17 mouse cellular contexts compared by ENCODE assay signal in the genomic region with DNA sequence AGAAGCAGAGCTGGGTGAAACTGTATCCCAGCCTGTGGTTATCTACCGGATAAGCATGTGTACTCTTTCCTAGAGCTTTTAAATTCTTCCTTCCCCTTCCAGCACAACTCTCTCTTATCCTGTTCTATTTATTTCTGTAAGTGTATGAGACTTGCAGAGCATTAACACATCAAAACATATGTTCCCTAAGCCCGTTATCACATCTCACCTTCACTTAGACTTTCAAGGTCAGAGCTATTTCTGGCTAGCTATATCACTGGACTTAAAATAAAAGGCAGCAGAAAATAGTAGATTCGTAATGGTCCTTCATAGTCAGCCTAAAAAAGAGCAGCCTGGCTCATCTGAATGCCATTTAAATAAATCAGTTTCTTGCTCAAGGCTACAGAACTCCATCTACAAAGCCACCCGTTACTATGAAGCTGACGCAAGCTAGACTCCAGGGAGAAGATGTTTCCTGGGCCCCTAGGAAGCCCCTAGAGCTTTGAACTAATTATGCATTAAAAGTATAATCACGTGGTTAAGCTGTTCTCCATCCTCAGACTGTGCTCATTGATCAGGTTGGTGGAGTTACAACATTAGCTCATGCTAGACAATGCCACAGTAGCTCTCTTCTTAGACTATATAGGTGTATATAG. TPM values are rescaled to one million over a fixed set of nuclear protein-coding genes. Genes with fewer than 3 reads are reported as not detected.
DNase-seq lines count a peak whose midpoint lies in the region; ATAC-seq and TF ChIP-seq lines count a peak whose summit lies in the region.
"Had no signal": no experiment of that assay in that cellular context is flagged by ENCODE, and none has a peak within 500 bp of the region (broad histone marks: within the 10 kb centered on the region; RNA-seq: fewer than 3 reads in every experiment).

No protein-coding gene starts in this region.

- H3K9me3 ChIP-seq in heart, embryonic 11.5 days (replicated peaks; ENCODE audit: control insufficient read depth, low read length): no peaks in the 10 kb centered on the region
- no peaks in the 10 kb centered on the region for H3K9me3 ChIP-seq in forebrain, postnatal 0 days (ENCODE audit: low read length)
- H3K9me3 ChIP-seq in neural tube, embryonic 15.5 days (replicated peaks): no peaks in the 10 kb centered on the region
- H3K9me3 ChIP-seq: embryonic facial prominence, embryonic 13.5 days; limb, embryonic 12.5 days had no signal

- WGBS in heart, embryonic 11.5 days (ENCODE audit: insufficient replicate concordance): 37% methylated on average over 6 of the region's 6 CpGs
- WGBS in forebrain, postnatal 0 days: 44% methylated on average over 6 of the region's 6 CpGs
- whole genome bisulfite sequencing in neural tube, embryonic 15.5 days: 52% methylated on average over 6 of the region's 6 CpGs

- H3K27ac ChIP-seq in heart, embryonic 11.5 days (ENCODE audit: low read depth, low read length): peak overlapping the region; percentile 91
- peak overlapping the region; percentile 60 for H3K27ac ChIP-seq in left cerebral cortex, adult 2 months
- peak overlapping the region; percentile 6 for H3K27ac ChIP-seq in forebrain, postnatal 0 days (ENCODE audit: low read depth, low read length)
- peak overlapping the region; percentile 56 for H3K27ac ChIP-seq in neural tube, embryonic 15.5 days (replicated peaks)
- H3K27ac ChIP-seq: embryonic facial prominence, embryonic 13.5 days; limb, embryonic 12.5 days had no signal

- 0 out of 2 replicates have a peak overlapping the region, but pooled peaks have one; percentile 10 for H3K9ac ChIP-seq in heart, embryonic 11.5 days (ENCODE audit: low read depth, low read length)
- H3K9ac ChIP-seq in forebrain, postnatal 0 days: no peak overlapping the region
- no peak overlapping the region for H3K9ac ChIP-seq in neural tube, embryonic 15.5 days (replicated peaks)
- H3K9ac ChIP-seq: embryonic facial prominence, embryonic 13.5 days; limb, embryonic 12.5 days had no signal

- H3K4me2 ChIP-seq in heart, embryonic 11.5 days: peak overlapping the region; percentile 34
- no peak overlapping the region for H3K4me2 ChIP-seq in forebrain, postnatal 0 days (ENCODE audit: low read depth)
- H3K4me2 ChIP-seq in neural tube, embryonic 15.5 days: no peak overlapping the region
- H3K4me2 ChIP-seq: embryonic facial prominence, embryonic 13.5 days; limb, embryonic 12.5 days had no signal

- no peak for TF ChIP-seq CTCF in left cerebral cortex, adult 2 months (IDR thresholded peaks at IDR 0.05)
- no peak for TF ChIP-seq CTCF in forebrain, postnatal 0 days (IDR thresholded peaks at IDR 0.05; ENCODE audit: low read depth)

- no peaks in the 10 kb centered on the region for H3K36me3 ChIP-seq in heart, embryonic 11.5 days (ENCODE audit: control insufficient read depth, insufficient read depth, low read length)
- H3K36me3 ChIP-seq in forebrain, postnatal 0 days (ENCODE audit: insufficient read depth): no peaks in the 10 kb centered on the region
- H3K36me3 ChIP-seq in neural tube, embryonic 15.5 days: no peaks in the 10 kb centered on the region
- H3K36me3 ChIP-seq: embryonic facial prominence, embryonic 13.5 days; limb, embryonic 12.5 days had no signal

- peaks cover 12% of the 10 kb centered on the region for H3K4me1 ChIP-seq in heart, embryonic 11.5 days (ENCODE audit: control insufficient read depth, insufficient read depth, low read length)
- no peaks in the 10 kb centered on the region; the same call in 1 of the 2 replicates for H3K4me1 ChIP-seq in forebrain, postnatal 0 days (ENCODE audit: insufficient read depth)
- H3K4me1 ChIP-seq in neural tube, embryonic 15.5 days: 0 out of 2 replicates have a peak, but pooled peaks cover 7% of the 10 kb centered on the region
- H3K4me1 ChIP-seq: embryonic facial prominence, embryonic 13.5 days; limb, embryonic 12.5 days had no signal

- no peaks in the 10 kb centered on the region for H3K27me3 ChIP-seq in heart, embryonic 11.5 days (ENCODE audit: control insufficient read depth, insufficient read depth, low read length)
- no peaks in the 10 kb centered on the region for H3K27me3 ChIP-seq in forebrain, postnatal 0 days (ENCODE audit: insufficient read depth, low read length)
- H3K27me3 ChIP-seq in neural tube, embryonic 15.5 days (replicated peaks): no peaks in the 10 kb centered on the region
- H3K27me3 ChIP-seq: embryonic facial prominence, embryonic 13.5 days; limb, embryonic 12.5 days had no signal

- intact Hi-C loops in left cerebral cortex, adult 2 months (cut with DNase I): no loop called here

- DNase-seq in heart, adult 11 months: no peak
- no peak for DNase-seq in left cerebral cortex, adult 2 months (ENCODE audit: extremely low spot score in 1 of 2, low spot score in 2 of 2)
- no peak for DNase-seq in left cerebral cortex, adult 9 months (ENCODE audit: low spot score in 2 of 2)
- DNase-seq in forebrain, postnatal 0 days: peak; percentile 24
- DNase-seq in lung, postnatal 14 days: no peak
- DNase-seq: cerebellum, postnatal 25 days; kidney, adult 11 months; kidney, postnatal 14 days; lung, postnatal 36 days had no signal

- ATAC-seq in heart, embryonic 11.5 days (replicated peaks; ENCODE audit: insufficient number of reproducible peaks, low FRiP score, low TSS enrichment): peak; percentile 35; the same call in 1 of the 2 replicates
- ATAC-seq in forebrain, postnatal 0 days: peak; percentile 42; the same call in 1 of the 2 replicates
- ATAC-seq in neural tube, embryonic 15.5 days (ENCODE audit: low FRiP score): peak; percentile 45; the same call in 1 of the 2 replicates

- no peak overlapping the region for H3K4me3 ChIP-seq in heart, embryonic 11.5 days (ENCODE audit: low read depth, low read length)
- no peak overlapping the region for H3K4me3 ChIP-seq in left cerebral cortex, adult 2 months
- no peak overlapping the region for H3K4me3 ChIP-seq in forebrain, postnatal 0 days (ENCODE audit: low read depth, low read length)
- H3K4me3 ChIP-seq in neural tube, embryonic 15.5 days (replicated peaks): no peak overlapping the region
- H3K4me3 ChIP-seq: embryonic facial prominence, embryonic 13.5 days; limb, embryonic 12.5 days had no signal

RNA-seq across cellular contexts. Expression of gene Slc24a2, which starts 18.8 kb away (rescaled TPM):
- 6.5 and 8.4 TPM in 2 replicates for polyA plus RNA-seq in heart, embryonic 11.5 days (2014; fragmentation: Nextera tagmentation; extraction: Ambion mirVana)
- total RNA-seq in left cerebral cortex, adult 2 months (2021): 100 to 1,000 TPM; 313 to 328 TPM
- total RNA-seq in forebrain, postnatal 0 days (2014; rRNA removed): 6.6 and 10.0 TPM in 2 replicates
- polyA plus RNA-seq in forebrain, postnatal 0 days (2015; fragmentation: Nextera tagmentation; extraction: Ambion mirVana): 1.2 and 2.4 TPM in 2 replicates
- 5.8 and 6.6 TPM in 2 replicates for polyA plus RNA-seq in neural tube, embryonic 15.5 days (2015; fragmentation: Nextera tagmentation; extraction: Ambion mirVana)
- total RNA-seq: granulocyte monocyte progenitor cell, adult 5-6 weeks; MEL; monocyte, adult 5-6 weeks had no signal
- polyA plus RNA-seq: liver, embryonic 16.5 days had no signal

Comparison
In these comparisons a context has a peak if more than half of its experiments do, and no peak if none do; other contexts are left out.
1. H3K27ac ChIP-seq: peak in every context shown above with its lines; median percentile 91 in heart, embryonic 11.5 days; 60 in left cerebral cortex, adult 2 months; 56 in neural tube, embryonic 15.5 days; 6 in forebrain, postnatal 0 days.